Mouse (Mus musculus) frontal cortex, adult 2 months (tissue): ENCODE measurements around the gene Tns4. TPM values are rescaled to one million over a fixed set of nuclear protein-coding genes. Genes with fewer than 3 reads are reported as not detected.
A peak's percentile ranks its signal among the peaks of the same experiment; 100 is the strongest.

ENCODE experiments used
- DNase-seq, 2 experiments: peaks; one replicate each; pipeline ENCODE4 v3.0.0; 2022; ENCODE audit warnings: low spot score in 1 of 2; ENCODE audit errors: extremely low spot score in 1 of 2
- polyA plus RNA-seq: library from polyadenylated mRNA; depleted of rRNA; stranded (reverse); fragments of >200 nt; gene quantifications from 2 replicates; pipeline ENCODE4 v1.2.3, GENCODE M21; 2012

The Tns4 gene
- polyA plus RNA-seq, 1 experiment: 0.34 TPM

DNA sequence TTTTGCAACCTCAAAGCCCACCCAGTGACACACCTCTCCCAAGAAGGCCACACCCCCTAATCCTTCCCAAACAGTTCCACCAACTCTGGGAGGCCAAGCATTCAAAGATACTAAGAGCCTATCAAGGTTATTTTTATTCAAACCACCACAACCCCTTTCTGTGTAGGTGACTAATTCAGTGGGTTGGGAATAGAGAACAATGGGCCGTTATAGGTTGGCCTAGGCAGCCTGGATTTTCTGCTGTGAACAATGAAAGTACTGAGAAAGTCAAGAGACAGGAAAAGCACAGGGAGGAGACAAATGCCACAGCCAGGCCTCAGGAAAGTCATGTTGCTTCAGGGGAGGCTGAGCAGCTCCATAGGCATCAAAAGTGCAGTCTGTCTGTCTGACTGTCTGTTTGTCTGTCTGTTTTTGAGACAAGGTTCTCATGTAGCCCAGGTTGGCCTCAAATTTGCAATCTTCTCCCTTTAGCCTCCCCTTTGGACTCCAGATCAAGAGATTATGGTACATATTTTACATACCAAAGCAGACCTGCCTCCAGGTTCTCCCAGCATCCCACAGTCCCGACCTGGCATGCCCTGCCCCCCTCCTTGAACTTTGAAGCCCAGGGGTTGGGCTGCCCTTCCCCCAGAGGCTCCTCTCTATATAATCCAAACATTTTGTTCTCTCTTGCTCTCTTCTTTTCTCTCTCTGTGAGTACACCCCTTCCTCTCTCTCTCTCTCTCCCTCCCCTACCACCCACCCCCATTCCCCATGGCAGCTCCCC, 6.0 kb upstream of the Tns4 start:
- DNase-seq: no peak

DNA sequence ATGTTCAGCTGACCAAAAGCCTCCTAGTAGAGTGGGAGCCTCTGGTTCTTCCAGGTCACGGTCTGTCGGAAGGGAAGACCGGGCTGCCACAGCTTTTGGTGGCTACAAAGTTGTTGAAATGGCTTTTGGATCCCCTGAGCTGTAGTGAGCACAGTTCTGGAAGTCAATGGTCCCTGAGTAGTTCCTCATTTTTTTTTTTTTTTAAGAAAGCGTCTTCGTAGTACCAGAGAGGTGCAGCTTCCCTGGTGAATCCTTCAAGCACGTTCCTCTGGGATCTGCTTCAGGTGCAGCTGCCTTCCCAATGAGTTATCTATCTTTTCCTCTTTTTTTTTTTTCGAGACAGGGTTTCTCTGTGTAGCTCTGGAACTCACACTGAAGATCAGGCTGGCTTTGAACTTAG, 4.6 kb upstream of the Tns4 start:
- no peak for DNase-seq

DNA sequence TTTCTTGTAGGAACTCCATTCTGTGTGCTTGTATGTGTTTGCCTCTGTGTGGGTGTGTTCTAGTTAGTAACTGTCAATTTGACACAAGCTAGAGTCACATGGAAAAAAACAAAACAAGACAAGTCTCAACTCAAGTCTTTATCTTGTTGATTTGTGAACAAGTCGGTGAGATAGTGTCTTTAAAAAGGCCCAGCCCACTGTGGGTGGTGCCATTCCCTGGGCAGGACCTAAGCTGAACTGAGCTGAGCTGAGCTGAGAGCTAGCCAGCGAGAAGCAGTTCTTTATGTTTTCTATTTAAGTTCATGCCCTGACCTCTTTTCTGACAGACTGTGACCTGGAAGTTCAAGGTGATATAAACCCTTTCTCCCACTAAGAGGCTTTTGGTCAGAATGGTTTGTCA, 2.6 kb upstream of the Tns4 start:
- no peak for DNase-seq

DNA sequence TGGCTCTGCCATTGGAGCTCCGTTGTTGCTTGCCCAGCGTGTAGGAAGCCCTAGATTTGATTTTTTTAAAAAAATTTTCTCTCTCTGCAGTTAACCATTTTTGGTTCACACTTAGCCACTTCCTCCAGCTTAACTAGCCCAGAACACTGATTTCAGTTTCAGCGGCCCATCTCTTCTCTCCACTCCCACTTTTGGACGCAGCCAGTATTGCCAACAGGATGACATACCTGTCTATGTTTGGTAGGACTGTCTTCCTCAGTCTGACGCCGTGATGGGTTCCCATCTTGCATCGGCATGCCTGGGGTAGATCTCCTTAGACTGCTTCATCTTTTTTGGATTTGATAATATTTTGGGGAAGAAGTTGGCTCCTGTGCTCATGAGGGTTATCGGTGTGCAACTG, 1.3 kb upstream of the Tns4 start:
- no peak for DNase-seq

DNA sequence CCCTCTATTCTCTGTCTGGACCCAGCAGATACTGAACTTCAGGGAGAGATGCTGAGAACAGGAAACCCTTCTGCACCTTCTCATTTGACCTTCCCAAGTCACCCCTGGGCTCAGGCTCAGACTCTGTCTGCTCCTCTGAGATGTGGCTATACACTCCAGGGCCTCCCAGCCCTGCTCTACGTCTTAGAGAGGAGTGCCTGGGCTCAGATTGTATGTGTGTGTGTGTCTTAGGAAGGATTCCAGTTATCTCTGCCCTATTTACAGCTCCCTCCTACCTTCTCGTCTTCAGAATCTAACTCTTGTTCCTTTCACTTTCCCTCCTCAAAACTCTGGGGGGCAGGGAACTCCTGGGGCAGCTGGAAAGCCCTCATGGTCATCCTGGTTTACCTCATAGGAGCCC, 620 bp downstream of the Tns4 start:
- DNase-seq: no peak

DNA sequence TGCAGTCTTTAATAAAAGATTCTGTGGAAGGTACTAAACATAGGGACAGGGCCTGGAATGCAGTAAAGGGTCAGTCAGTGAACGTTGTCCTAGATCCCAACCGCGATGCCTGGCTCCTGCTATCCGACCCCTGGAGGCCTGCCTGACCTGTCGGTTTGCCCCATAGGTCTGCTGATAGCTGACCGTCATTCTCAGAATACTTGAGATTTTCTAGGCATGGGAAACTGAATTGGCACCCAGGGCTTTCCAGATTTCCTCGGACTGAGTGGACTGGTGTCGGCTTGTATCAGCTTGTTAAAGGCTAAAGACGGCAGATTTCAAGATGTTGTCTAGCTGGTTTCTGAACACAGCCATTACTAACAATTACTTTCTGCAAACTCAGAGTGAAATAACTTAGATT, 4.7 kb downstream of the Tns4 start:
- DNase-seq: no peak

DNA sequence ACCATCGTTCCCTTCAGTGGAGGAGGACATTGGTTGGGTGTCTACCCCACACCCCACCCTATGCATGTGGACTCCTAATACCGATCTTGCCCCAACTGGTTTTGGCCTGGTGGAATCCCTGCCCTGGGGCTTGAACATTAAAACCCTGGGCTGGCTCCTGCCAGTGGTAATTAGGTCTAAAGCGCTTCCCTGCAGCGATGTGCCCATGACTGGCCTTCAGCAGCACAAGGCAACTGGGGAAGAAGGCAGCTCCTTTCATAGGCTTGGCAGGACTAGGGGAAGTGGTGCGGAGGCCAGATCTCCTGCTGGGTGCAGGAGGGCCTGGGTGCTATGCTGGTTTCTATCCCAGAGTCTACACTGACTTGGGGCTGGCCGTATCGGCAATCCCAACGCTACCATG, 5.6 kb downstream of the Tns4 start:
- no peak for DNase-seq

DNA sequence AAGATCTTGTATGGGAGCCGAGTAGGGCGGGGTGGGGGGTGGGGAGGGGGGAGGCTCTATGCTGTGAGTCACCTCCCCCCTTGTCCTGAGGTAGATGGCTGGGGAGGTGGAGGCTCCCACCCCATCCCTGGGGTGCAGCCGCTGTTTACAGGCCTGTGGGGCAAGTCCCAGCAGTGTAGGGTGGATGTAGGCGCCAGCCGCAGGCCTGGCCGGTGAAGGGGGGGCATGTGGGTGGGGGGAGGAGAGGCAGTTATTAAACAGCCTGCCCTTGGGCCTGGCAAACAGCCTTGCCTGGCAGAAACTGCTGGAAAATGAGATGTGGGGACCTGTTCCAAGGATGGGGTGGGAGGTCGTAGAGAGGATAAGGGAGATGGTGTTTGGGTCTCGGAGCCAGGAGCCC, 7.0 kb downstream of the Tns4 start:
- no peak for DNase-seq

DNA sequence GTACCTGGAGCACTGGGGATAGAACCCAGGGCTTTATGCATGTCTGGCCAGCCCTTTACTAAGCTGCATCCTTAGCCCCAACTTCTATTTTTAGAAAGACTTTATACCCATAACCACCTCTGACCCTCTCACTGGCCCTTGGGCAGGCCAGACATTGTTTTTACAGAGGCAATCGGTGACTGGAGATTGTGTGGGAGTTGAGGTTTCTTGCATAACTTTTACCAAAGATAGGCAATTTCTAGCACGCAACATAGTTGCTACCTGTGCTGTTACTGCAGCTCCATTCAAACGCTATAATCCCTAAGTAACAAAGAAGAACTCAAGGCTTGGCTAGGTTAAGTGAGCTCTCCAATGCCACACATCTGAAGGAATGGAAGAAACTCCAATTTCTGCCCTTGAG, 7.5 kb downstream of the Tns4 start:
- DNase-seq: no peak

DNA sequence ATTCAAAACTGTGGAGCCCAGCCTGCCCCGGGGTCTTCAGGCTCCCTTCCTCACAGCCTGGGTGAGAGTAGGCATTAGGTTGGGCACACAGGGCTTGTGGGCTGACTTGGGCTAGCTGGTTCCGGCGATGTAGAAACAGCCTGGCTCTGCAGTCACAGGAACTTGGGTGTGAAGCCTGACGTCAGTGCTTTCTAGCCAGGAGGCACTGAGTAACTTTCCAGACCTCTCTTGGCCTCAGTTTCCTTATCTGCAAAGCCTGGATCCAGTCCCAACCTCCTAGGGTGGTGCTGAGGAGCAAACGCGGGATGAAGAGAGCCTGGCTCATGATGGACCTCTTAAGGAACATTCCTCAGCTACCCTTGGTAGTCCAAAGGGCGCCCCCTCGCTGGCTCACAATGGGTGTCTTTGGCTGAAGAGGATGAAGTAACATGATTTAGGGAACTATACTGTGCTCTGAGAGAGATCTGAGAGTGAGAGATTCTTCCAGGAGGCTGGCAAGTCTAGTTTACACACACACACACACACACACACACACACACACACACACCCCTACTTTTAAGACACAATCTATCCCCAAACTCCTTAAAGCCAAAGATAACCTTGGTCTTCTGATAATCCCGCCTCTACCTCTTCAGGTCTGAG, 8.1 kb downstream of the Tns4 start:
- no peak for DNase-seq

DNA sequence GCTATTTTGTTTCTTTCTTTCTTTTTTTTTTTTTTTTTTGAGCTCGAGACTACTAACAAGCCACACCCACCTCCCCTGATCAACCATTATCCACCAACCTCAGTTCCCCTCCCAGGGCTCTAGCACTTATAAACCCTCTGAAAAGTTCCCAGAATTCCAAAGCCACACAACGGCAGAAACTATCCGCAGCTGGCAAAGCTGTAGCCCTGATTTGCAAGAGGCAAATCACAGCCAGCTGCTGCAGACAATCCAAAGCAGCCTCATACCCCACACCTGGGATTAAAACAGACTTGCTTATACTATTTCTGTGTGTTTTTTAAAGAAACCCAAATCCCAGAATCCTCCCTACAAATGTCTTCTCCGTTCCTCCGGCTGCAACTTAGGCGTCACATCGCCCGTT, 11.2 kb downstream of the Tns4 start:
- DNase-seq: no peak

DNA sequence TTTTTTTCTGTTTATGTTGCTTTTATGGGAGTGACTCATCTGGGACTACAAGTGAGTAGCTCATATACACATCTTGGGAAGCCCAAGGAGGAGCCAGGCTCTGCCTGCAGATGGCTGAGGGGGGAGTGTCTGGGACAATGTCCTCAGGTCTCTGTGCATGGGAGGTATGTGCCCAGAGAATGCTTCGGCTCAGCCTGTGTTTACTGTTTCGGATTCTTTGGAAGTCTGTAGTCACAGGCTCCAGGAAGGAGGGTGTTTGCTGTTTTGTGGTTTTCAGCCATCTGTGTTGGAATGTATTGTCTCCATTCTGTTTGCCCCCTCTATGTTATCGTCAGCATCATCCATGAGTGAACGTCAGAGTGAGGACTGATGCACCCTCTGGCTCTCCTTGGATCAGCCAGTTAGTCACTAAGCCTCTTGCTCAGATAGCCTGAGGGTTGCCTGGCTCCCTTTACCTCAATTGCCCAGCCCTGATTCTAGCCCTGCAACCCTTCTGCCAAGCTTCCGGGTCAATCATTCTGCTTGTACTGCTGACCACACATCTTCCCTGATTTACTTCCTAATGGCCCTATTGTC, 12.3 kb downstream of the Tns4 start:
- no peak for DNase-seq

DNA sequence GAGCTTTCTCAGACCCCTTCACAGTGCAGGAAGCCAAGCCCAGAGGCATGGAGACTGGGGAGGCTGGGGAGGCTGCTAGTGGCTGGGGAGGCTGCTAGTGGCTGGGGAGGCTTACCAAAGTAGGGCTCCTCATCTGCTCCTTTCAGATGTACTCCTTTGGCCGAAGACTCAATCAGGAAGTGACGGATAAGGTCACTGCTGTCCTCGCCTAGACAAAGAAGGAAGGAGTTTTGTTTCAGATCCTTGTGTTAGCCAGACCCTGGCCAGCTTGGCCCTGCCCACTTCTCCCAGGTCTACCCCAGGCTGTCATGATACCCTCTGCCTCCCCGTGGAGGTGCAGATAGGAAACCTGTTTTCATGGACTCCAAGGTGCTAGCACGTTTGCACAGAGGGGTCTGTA, 15.3 kb downstream of the Tns4 start:
- no peak for DNase-seq

DNA sequence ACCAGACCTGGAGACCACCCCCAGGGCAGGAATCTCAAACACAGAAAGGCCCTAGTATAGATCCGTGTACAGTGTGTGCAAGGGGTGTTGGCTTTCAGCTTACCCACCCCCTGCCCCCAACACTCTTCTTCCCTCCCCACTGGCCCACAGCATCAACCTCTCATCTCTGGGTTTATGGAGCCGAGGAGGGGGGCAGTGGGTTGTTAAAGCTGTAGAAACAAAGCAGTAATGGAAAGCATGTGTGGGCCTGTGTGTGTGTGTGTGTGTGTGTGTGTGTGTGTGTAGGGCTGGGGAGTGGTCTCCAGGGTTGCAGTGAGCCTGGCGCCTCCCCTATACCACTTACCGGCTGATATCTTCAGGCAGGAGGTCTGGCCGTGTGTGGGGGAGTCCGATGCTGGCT, 17.2 kb downstream of the Tns4 start:
- DNase-seq: no peak

DNA sequence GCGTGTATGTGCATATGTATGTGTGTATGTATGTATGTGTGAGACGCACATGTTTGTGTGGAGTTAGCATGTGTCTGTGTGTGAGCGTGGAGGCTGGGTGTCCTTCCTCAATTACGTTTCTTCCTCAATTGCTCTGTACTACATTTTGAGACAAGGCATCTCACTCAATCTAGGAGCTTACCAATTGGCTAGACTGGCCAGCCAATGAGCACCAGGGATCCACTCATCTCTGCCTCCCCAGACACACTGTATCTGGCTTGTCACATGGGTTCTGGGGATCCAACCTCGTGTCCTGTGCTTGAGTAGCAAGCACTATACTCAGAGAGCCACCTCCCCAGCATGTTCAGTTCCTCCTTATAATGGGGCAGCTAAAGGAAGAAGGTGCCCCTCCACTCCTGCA, 20.7 kb downstream of the Tns4 start:
- no peak for DNase-seq

DNA sequence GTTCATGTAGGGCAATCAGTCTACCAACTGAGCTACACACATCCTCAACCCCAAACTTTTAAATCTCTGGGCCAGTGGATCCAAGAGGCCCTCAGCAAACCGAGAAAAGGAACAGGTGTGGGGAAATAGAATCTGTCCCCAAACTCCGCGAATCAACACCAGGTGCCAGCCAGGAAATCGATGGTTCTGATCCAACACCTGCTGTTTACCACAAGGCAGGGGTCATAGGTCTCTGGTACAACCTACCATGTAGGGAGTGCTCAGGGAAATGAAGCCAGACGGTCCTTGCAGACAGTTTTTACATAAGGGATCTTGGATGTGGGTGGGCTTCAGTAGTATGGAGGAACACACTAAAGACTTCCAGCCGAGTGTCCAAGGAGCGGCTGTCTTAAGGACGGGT, 21.5 kb downstream of the Tns4 start:
- no peak for DNase-seq

DNA sequence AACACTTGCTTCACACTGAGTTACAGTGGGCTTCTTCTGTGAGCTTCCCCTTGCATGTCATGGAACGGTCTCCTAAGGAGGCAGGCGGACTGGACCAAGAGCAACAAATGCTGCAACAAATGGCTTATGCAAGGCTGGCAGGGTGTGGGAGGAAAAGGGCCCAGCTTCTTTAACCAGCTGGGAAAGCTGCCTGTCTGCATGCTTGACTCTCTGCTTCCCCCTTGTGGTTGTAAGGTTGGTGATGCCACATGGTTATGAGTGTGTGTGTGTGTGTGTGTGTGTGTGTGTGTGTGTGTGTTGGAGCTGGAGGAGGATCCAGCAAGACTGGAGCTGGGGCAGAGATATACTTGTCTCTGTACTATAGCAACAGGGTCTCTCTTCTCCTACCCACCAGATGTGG, 23.1 kb downstream of the Tns4 start:
- peak; percentile 85 to 95 for DNase-seq

DNA sequence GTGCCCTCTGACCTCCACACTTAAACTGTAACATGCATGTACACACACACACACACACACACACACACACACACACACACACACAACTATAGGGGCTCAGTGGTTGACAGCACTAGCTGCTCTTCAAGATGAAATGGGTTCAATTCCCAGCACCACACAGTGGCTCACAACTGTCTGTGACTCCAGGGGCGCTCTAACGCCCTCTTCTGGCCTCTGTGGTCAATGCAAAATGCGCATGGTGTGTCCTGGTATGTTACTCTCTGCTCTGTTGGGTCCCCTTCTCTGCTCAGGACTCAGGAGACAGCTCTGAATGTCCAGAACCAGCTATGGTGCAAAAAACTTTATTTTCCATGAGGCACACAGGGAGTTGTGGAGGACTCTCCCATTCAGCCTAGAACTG, 23.8 kb downstream of the Tns4 start:
- no peak for DNase-seq

DNA sequence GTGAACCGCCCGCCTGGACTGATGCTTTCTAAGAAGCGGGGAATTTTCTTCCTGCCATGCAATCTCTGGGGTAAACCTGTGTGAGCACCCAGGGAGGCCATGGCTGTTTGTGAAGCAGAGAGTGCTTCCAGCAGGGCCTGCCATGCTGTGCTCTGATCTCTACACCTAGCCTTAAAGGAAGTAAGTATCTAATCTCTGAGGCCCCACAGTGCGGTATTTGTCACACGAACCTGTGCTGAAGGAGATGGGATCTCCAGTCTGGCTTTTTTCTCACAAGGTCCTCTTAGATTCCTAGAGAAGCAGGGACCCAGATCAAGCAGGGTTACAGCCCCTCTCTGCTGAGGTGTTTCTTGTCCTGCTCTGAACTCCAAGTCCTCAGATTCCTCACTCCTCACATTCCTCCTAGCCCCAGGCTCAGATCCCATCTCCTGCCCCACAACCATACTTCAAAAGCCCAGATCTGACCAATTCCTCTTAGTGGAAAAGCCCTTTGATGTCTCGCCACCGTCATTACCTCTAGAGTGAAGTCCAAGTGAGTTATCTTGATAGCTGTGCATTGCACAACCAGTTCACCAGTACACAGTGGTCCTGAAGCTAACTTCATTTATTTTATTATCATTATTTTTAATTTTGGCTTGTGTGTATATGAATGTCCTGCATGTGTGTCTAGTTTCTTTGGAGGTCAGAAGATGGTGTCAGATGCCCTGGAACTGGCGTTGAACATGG, 25.5 kb downstream of the Tns4 start:
- DNase-seq: no peak

DNA sequence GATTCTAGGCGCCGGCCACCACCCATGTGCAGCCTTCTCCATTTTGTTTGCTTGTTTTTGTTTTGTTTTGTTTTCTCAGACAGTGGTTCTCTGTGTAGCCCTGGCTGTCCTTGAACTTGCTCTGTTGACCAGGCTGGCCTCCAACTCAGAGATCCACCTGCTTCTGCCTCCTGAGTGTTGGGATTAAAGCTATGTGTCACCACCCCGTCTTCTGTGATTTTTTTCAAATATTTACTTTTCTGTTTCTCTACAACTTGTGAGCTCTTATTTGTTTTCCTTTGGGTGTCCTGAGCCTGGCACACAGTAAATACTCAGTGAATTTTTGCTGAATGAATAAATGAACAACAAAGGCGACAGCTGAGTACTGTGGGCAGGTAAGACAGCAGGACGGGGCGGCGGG, 26.4 kb downstream of the Tns4 start:
- DNase-seq: no peak

DNA sequence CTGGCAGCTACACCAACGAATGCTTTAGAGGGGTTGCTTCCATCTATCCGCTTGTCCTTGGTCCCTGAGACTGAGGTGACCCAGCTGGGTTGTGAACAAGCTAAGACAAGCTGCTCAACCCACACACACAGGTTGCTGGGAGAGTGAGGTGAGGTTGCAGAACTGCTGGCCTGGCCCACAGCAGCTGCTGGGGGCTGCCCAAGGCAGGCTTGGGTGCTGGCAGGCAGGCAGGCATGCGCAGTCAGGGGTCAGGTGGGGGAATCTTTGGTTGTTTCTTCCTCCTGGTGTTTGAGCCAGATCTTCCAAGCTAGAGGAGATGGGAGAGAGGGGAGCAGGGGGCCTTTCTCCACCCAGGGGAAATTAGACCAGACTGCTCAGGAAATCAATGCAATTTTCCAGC, 28.7 kb downstream of the Tns4 start:
- DNase-seq: no peak
